Mouse (Mus musculus): ENCODE data around the gene Srgap2.

Srgap2 gene

DNA sequence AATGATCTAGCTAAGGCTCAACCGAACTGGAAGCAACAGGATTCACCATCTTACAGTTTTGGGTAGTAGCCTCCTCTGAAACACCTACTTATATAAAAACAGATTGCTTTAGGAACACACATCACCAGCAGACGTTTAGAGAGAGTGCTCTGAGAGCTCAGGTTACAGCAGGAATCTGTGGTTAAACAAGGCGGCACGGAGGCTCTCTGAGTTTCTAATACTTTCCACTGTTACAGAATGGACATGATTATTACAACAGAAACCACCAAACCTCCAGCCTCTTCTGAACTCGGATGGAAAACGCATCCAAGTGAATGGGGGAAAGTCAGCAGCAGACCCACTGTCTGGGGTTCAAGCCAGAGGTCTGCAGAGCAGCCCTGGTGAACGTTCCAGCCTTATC lies 291.1 kb downstream of the Srgap2 start:
- DNase-seq, result no peak
